Mouse (Mus musculus) embryonic facial prominence, embryonic 14.5 days (tissue): ENCODE data around the gene Csnk2a1. TPM values are rescaled to one million over a fixed set of nuclear protein-coding genes. Genes with fewer than 3 reads are reported as not detected.
"Not testable (repeated sequence)": the region's sequence is repeated elsewhere in the genome, so short reads cannot be mapped to it uniquely, and the experiment has no call there.

Source experiments
- ATAC-seq: fragments of 200-750 bp; cut with Nextera tagmentation; 2 replicates; pipeline ENCODE4 v1.8.0; 2017; ENCODE audit warnings: low read depth, moderate number of reproducible peaks, moderate TSS enrichment
- DNase-seq: peaks from one replicate; pipeline ENCODE4 v3.0.0-alpha.2; 2015; ENCODE audit warnings: low spot score
- H3K27ac ChIP-seq: fragments of 300-500 bp; sonication (generic); replicated peaks from 2 replicates; pipeline ENCODE4 v1.5.1; 2014; ENCODE audit warnings: low read depth, mild to moderate bottlenecking, low read length, moderate library complexity
- H3K27me3 ChIP-seq: fragments of 300-500 bp; sonication (generic); replicated peaks from 2 replicates; pipeline ENCODE4 v1.6.1; 2014; ENCODE audit warnings: low read length; ENCODE audit not compliant: control insufficient read depth, insufficient read depth
- H3K36me3 ChIP-seq: fragments of 300-500 bp; sonication (generic); 2 replicates; pipeline ENCODE4 v1.6.1; 2014; ENCODE audit warnings: low read length, mixed read lengths; ENCODE audit not compliant: control insufficient read depth, insufficient read depth
- H3K4me1 ChIP-seq: fragments of 300-500 bp; sonication (generic); 2 replicates; pipeline ENCODE4 v1.6.1; 2014; ENCODE audit warnings: antibody characterized with exemption, low read length; ENCODE audit not compliant: control insufficient read depth, insufficient read depth
- H3K4me2 ChIP-seq: fragments of 300-500 bp; sonication (generic); 2 replicates; pipeline ENCODE4 v1.6.1; 2014; ENCODE audit warnings: low read depth, mild to moderate bottlenecking, low read length, moderate library complexity, mixed read lengths
- H3K4me3 ChIP-seq: fragments of 300-500 bp; sonication (generic); 2 replicates; pipeline ENCODE4 v1.5.1; 2014; ENCODE audit warnings: low read depth, mild to moderate bottlenecking, low read length
- H3K9ac ChIP-seq: fragments of 300-500 bp; sonication (generic); 2 replicates; pipeline ENCODE4 v1.6.1; 2014; ENCODE audit warnings: low read depth, mild to moderate bottlenecking, low read length, moderate library complexity, mixed read lengths
- H3K9me3 ChIP-seq: fragments of 300-500 bp; sonication (generic); 2 replicates; pipeline ENCODE4 v1.6.1; 2016; ENCODE audit warnings: low read length; ENCODE audit not compliant: control insufficient read depth
- WGBS: fragments of 180-500 bp; shearing (Covaris S2); extraction: QIAGEN DNeasy Blood & Tissue Kit; methylation state at CpG from one replicate; pipeline ENCODE4 v1.1.7; 2014; 5-methylcytosine and 5-hydroxymethylcytosine counted together
- polyA plus RNA-seq: library from polyadenylated mRNA; unstranded; fragments of >200 nt; fragmentation: Nextera tagmentation; extraction: Ambion mirVana; gene quantifications from 2 replicates; pipeline ENCODE4 v1.2.1, GENCODE M21; 2014

Csnk2a1 gene
- polyA plus RNA-seq, 1 experiment from 2014 or later = 86.4 TPM

GRCm38 (mm10) chr2:152259739-152260138, 33.1 kb downstream of the Csnk2a1 start:
- Histone ChIP-seq H3K27me3 (no peaks in the 10 kb centered on the region), H3K9ac (no peak overlapping the region), H3K9me3 (no peaks in the 10 kb centered on the region), H3K4me2 (no peak overlapping the region), H3K27ac (no peak overlapping the region), H3K4me3 (no peak overlapping the region), H3K4me1 (no peaks in the 10 kb centered on the region), H3K36me3 (peaks cover 78% of the 10 kb centered on the region)
- DNase-seq (no peak), ATAC-seq (no peak)
- 89% methylated on average over 1 of the region's 1 CpGs for WGBS

DNA sequence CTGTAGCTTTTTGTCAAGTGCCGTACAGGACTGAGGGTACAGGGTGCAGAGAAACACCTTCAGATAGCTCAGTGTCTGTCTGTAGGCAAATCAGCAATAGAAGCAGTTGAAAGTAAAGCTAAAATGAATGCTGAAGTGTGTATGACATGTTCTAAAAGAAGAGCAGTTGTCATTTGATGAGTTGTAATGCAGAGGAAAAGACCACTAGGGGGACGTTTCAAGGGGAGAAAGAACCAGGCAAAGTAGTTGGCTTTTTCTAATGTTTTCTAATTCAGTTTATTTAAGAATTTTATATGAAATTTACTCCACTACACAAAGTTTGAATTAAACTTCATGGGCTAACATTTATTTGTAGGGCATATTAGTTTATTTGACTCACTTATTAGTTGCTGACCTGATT, 47.0 kb downstream of the Csnk2a1 start:
- H3K27ac ChIP-seq = no peak overlapping the region
- no peaks in the 10 kb centered on the region for H3K27me3 ChIP-seq
- no peak overlapping the region for H3K4me3 ChIP-seq
- peaks cover 82% of the 10 kb centered on the region for H3K36me3 ChIP-seq
- no peak for ATAC-seq
- 80% methylated on average over 2 of the region's 2 CpGs for WGBS
- no peak for DNase-seq
- H3K9me3 ChIP-seq = no peaks in the 10 kb centered on the region
- H3K9ac ChIP-seq = no peak overlapping the region
- H3K4me2 ChIP-seq = no peak overlapping the region
- no peaks in the 10 kb centered on the region for H3K4me1 ChIP-seq

- WGBS = 55% methylated on average over 3 of the region's 3 CpGs
- H3K9ac ChIP-seq = no peak overlapping the region
- DNase-seq (peak; percentile 8), ATAC-seq (no peak)
- H3K27ac ChIP-seq = no peak overlapping the region
- H3K4me2 ChIP-seq = no peak overlapping the region
- no peak overlapping the region for H3K4me3 ChIP-seq
- no peaks in the 10 kb centered on the region for H3K9me3 ChIP-seq
- H3K27me3 ChIP-seq = no peaks in the 10 kb centered on the region
- no peaks in the 10 kb centered on the region for H3K4me1 ChIP-seq
- H3K36me3 ChIP-seq = peaks cover 77% of the 10 kb centered on the region
Observed at GRCm38 (mm10) chr2:152281407-152281806, 54.8 kb downstream of the Csnk2a1 start.

DNA sequence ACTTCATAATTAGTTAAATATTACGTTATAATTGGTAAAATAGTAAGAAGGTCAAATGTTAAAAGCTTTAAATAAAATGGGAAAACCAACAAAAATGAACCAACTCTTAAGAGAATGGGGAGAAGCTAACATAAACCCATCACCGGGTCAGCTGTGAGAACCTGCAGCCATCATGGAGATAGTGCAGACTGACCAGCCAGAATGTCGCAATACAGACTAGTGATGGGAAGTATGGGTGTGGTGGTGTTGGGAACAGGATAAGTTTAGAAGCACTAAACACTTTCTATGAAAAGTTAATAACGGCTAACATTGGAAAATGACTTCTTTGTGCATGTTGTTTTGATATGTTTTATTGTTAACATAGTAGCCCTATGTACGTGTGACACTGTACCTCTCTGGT, 60.9 kb downstream of the Csnk2a1 start:
- Histone ChIP-seq H3K9ac (no peak overlapping the region), H3K27ac (no peak overlapping the region), H3K9me3 (no peaks in the 10 kb centered on the region), H3K4me2 (no peak overlapping the region), H3K36me3 (peaks cover 46% of the 10 kb centered on the region), H3K4me3 (no peak overlapping the region), H3K27me3 (no peaks in the 10 kb centered on the region), H3K4me1 (no peaks in the 10 kb centered on the region)
- DNase-seq (no peak), ATAC-seq (no peak)
- WGBS = 86% methylated on average over 5 of the region's 5 CpGs

DNA sequence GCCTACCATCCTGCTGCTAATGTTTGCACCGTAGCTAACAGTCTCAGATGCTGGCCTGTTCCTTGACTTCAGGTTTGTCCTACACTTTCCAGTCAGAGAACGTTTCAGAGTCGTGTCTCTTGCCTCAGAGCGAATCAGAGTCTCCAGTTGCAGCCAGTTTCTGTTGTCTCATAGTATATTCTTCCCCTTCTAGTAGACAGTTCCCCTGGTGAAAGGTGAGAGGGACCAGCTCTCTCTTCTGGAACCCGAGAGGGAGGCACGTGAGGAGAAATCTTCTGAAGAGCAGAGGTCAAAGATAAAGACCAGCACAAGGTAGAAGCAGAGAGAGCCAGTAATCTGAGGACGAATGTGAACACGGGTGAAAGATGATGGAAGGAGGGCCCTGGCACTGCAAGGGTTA, 61.4 kb downstream of the Csnk2a1 start:
- H3K4me2 ChIP-seq = no peak overlapping the region
- WGBS = 77% methylated on average over 8 of the region's 8 CpGs
- no peaks in the 10 kb centered on the region for H3K4me1 ChIP-seq
- H3K9me3 ChIP-seq = no peaks in the 10 kb centered on the region
- peaks cover 41% of the 10 kb centered on the region for H3K36me3 ChIP-seq
- H3K9ac ChIP-seq = no peak overlapping the region
- DNase-seq (no peak), ATAC-seq (no peak)
- H3K4me3 ChIP-seq = no peak overlapping the region
- H3K27ac ChIP-seq = no peak overlapping the region
- H3K27me3 ChIP-seq = no peaks in the 10 kb centered on the region

DNA sequence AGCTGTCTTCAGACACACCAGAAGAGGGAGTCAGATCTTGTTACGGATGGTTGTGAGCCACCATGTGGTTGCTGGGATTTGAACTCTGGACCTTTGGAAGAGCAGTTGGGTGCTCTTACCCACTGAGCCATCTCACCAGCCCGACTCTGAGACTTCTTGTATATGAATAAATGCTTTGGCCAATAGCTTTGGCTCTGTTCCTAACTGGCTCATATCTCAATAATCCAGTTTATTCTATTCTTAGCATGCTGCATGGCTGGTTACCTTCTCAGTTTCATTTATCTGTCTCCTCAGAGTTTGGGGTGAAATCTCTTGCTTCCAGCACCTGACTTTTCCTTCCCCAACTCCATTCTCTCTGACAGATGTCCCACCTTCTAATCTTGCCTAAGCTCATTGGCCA, 63.0 kb downstream of the Csnk2a1 start:
- not testable (repeated sequence) for H3K4me1 ChIP-seq, H3K4me2 ChIP-seq, H3K9me3 ChIP-seq, H3K4me3 ChIP-seq, H3K27ac ChIP-seq, H3K27me3 ChIP-seq, H3K9ac ChIP-seq, DNase-seq, ATAC-seq
- 84% methylated on average over 1 of the region's 2 CpGs for WGBS
- peaks cover 26% of the 10 kb centered on the region for H3K36me3 ChIP-seq

DNA sequence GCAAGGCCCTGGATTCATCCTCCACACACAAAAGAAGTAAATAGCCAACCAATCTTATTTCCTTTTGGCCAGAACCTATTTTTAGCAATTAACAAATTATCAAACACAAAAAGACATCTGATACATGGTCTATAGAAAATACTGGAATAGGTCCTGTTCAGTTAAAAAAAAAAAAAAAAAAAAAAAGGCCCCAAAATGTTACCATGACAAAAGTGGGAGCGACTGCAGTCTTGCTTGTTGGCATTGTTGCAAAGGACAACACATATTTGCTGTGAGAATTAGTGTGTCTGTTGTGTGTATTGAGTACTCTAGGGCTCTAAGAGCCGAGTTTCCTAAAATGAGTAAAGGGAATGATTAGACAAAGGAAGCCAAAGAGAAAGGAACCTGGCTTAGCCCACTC, 65.8 kb downstream of the Csnk2a1 start:
- Histone ChIP-seq H3K4me2 (no peak overlapping the region), H3K27me3 (no peaks in the 10 kb centered on the region), H3K9me3 (no peaks in the 10 kb centered on the region), H3K27ac (no peak overlapping the region), H3K36me3 (peaks cover 3% of the 10 kb centered on the region; the same call in 1 of the 2 replicates), H3K9ac (no peak overlapping the region), H3K4me3 (no peak overlapping the region), H3K4me1 (peaks cover 8% of the 10 kb centered on the region)
- DNase-seq = no peak
- 56% methylated on average over 2 of the region's 2 CpGs for WGBS
- ATAC-seq = no peak

GRCm38 (mm10) chr2:152293179-152293726, 66.6 kb downstream of the Csnk2a1 start:
- H3K9ac ChIP-seq = peak overlapping the region; percentile 95

GRCm38 (mm10) chr2:152293727-152294475, 67.3 kb downstream of the Csnk2a1 start, which contains the start of gene Tbc1d20:
TSS of gene Tbc1d20 (plus strand) at chr2:152293828.
- Histone ChIP-seq H3K4me2 (peak within 1 kb of the TSS; percentile 88), H3K9ac (peak within 1 kb of the TSS; percentile 95), H3K36me3 (no peaks in the 10 kb centered on the region), H3K9me3 (no peaks in the 10 kb centered on the region), H3K27ac (peak within 1 kb of the TSS; percentile 82), H3K4me1 (peaks cover 8% of the 10 kb centered on the region), H3K4me3 (peak within 1 kb of the TSS; percentile 94), H3K27me3 (no peaks in the 10 kb centered on the region)
- DNase-seq (peak; percentile 95), ATAC-seq (peak; percentile 97)
- WGBS = under 1% methylated on average over 40 of the region's 70 CpGs

More at GRCm38 (mm10) chr2:152293179-152293726, 66.6 kb downstream of the Csnk2a1 start:
- H3K9me3 ChIP-seq = no peaks in the 10 kb centered on the region
- peak overlapping the region; percentile 94 for H3K4me3 ChIP-seq
- no peaks in the 10 kb centered on the region for H3K27me3 ChIP-seq
- DNase-seq = no peak
- H3K27ac ChIP-seq = no peak overlapping the region; the same call in 1 of the 2 replicates
- H3K4me2 ChIP-seq = peak overlapping the region; percentile 88
- WGBS = under 1% methylated on average over 15 of the region's 15 CpGs
- H3K4me1 ChIP-seq = peaks cover 8% of the 10 kb centered on the region
- ATAC-seq = peak; percentile 20
- H3K36me3 ChIP-seq = no peaks in the 10 kb centered on the region; the same call in 1 of the 2 replicates
